Mouse (Mus musculus) liver, embryonic 13.5 days (tissue): ENCODE results near the gene Dgkq. TPM values are rescaled to one million over a fixed set of nuclear protein-coding genes. Genes with fewer than 3 reads are reported as not detected.

Experiments used
- ATAC-seq: fragments of 200-750 bp; cut with Nextera tagmentation; 2 replicates; pipeline ENCODE4 v1.8.0; 2017; ENCODE audit warnings: low read depth, mild to moderate bottlenecking, moderate number of reproducible peaks, moderate library complexity
- DNase-seq: peaks from one replicate; pipeline ENCODE4 v3.0.0; 2022
- H3K27ac ChIP-seq: fragments of 300-500 bp; sonication (generic); 2 replicates; pipeline ENCODE4 v1.5.1; 2015; ENCODE audit warnings: moderate library complexity, mild to moderate bottlenecking, inconsistent platforms
- H3K27me3 ChIP-seq: fragments of 300-500 bp; sonication (generic); 2 replicates; pipeline ENCODE4 v1.6.1; 2015; ENCODE audit warnings: mild to moderate bottlenecking, inconsistent platforms
- H3K36me3 ChIP-seq: fragments of 300-500 bp; sonication (generic); 2 replicates; pipeline ENCODE4 v1.6.1; 2015; ENCODE audit warnings: mild to moderate bottlenecking, inconsistent platforms
- H3K4me1 ChIP-seq: fragments of 300-500 bp; sonication (generic); replicated peaks from 2 replicates; pipeline ENCODE4 v1.6.1; 2015; ENCODE audit warnings: inconsistent platforms
- H3K4me2 ChIP-seq: fragments of 300-500 bp; sonication (generic); 2 replicates; pipeline ENCODE4 v1.6.1; 2015; ENCODE audit warnings: inconsistent platforms, mild to moderate bottlenecking, moderate library complexity
- H3K4me3 ChIP-seq: fragments of 300-500 bp; sonication (generic); replicated peaks from 2 replicates; pipeline ENCODE4 v1.5.1; 2015; ENCODE audit warnings: mild to moderate bottlenecking, inconsistent platforms
- H3K9ac ChIP-seq: fragments of 300-500 bp; sonication (generic); 2 replicates; pipeline ENCODE4 v1.6.1; 2015; ENCODE audit warnings: mild to moderate bottlenecking, inconsistent platforms
- H3K9me3 ChIP-seq: fragments of 300-500 bp; sonication (generic); replicated peaks from 2 replicates; pipeline ENCODE4 v1.6.1; 2016; ENCODE audit warnings: inconsistent platforms
- WGBS: fragments of 180-500 bp; shearing (Covaris S2); methylation state at CpG from one replicate; pipeline ENCODE4 v1.1.7; 2015; ENCODE audit not compliant: insufficient replicate concordance; 5-methylcytosine and 5-hydroxymethylcytosine counted together
- polyA plus RNA-seq: library from polyadenylated mRNA; unstranded; fragments of >200 nt; fragmentation: Nextera tagmentation; extraction: Ambion mirVana; gene quantifications from 2 replicates; pipeline ENCODE4 v1.2.1, GENCODE M21; 2015

Gene Dgkq
- polyA plus RNA-seq, 1 experiment from 2014 or later = 3.6 TPM

DNA sequence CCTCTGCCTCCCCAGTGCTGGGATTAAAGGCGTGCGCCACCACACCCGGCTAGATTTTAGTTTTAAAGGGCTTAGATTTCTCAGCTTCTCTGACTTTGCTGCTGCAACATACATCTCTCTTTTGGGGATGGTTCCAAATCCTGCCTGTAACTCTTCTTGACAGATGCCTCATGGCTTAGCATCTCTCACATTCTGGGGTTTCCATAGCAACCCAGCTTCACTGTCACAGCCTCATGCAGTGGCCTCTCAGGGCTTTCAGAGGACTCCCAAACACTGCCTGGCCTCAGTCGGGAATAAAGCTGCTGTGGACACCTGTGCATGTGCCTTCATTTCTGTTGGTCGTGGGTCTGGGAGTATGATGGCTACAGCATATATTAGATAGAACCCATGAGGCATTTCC is 19.6 kb upstream of the Dgkq start:
- DNase-seq = no peak
- 70% methylated on average over 5 of the region's 5 CpGs for WGBS
- peaks cover 8% of the 10 kb centered on the region; the same call in 1 of the 2 replicates for H3K27me3 ChIP-seq
- H3K27ac ChIP-seq = no peak overlapping the region
- H3K4me3 ChIP-seq = no peak overlapping the region
- H3K36me3 ChIP-seq = no peaks in the 10 kb centered on the region
- ATAC-seq = no peak
- H3K4me2 ChIP-seq = no peak overlapping the region
- H3K9ac ChIP-seq = no peak overlapping the region
- H3K4me1 ChIP-seq = peaks cover 23% of the 10 kb centered on the region
- no peaks in the 10 kb centered on the region for H3K9me3 ChIP-seq

DNA sequence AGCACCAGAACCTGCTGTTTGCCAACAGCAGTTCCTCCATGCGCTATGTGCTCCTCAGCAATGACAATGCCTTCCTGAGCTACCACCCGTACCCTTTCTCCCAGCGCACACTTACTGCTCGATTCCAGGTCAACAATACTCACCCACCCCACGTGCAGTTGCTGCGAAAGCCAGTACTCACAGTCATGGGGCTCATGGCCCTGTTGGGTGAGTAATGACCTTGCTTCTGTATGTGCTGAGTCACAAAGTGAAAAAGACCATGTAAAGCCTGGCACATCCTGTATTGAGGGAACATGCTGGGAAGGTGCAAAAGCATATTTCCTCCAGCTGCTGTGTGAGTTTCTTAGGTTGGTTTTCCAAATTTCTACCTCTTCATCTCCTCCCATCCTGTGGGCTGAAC is 11.4 kb upstream of the Dgkq start:
- no peak overlapping the region for H3K4me2 ChIP-seq
- WGBS = 85% methylated on average over 6 of the region's 6 CpGs
- DNase-seq (no peak), ATAC-seq (no peak)
- H3K9ac ChIP-seq = no peak overlapping the region
- H3K4me3 ChIP-seq = no peak overlapping the region
- H3K36me3 ChIP-seq = no peaks in the 10 kb centered on the region
- H3K9me3 ChIP-seq = no peaks in the 10 kb centered on the region
- no peaks in the 10 kb centered on the region for H3K27me3 ChIP-seq
- no peak overlapping the region; the same call in 1 of the 2 replicates for H3K27ac ChIP-seq
- H3K4me1 ChIP-seq = peaks cover 53% of the 10 kb centered on the region

DNA sequence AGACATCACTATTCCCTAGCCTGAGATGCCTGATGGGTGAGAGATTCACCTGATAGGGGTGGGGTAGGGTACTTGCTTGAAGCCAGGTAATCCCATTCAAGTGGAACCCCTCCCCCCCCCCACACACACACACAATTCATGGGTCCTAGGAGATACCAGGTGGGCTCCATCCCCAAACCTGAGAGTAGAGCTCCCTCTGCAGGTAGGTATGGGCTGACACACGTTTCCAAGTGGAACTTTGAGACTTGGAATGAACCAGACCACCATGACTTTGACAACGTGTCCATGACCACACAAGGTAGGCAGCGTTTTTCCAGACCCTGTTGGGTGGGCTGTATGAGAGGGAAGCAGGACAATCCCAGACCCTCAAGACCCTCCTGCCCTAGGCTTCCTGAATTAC is 10.4 kb upstream of the Dgkq start:
- Histone ChIP-seq H3K9ac (no peak overlapping the region), H3K4me3 (no peak overlapping the region), H3K4me2 (no peak overlapping the region), H3K36me3 (no peaks in the 10 kb centered on the region), H3K27ac (no peak overlapping the region), H3K27me3 (no peaks in the 10 kb centered on the region), H3K4me1 (peaks cover 63% of the 10 kb centered on the region), H3K9me3 (no peaks in the 10 kb centered on the region)
- DNase-seq = no peak
- no peak for ATAC-seq
- WGBS = 36% methylated on average over 3 of the region's 3 CpGs

DNA sequence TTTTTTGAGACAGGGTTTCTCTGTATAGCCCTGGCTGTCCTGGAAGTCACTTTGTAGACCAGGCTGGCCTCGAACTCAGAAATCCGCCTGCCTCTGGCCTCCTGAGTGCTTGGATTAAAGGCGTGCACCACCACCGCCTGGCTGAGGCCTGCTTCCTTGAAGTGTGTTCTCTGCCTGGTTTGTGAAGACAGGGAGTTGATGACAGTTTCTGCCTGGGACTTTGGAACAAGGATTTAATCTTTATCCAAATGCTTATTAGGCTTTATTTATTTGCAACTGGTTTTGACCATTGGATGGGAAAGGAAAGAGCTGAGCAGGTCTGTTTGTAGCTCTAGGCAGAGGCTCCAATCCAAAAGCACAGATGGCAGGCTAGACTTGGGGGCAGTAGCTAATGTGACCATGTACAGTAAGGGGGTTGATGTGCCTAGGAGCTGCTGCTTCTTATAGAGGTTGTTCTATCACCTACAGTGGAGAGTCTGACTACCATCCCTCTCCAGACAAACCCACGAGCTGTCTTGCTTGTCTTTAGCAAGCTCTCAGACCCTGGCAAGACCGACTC is 8.9 kb upstream of the Dgkq start:
- Histone ChIP-seq H3K27me3 (no peaks in the 10 kb centered on the region), H3K4me2 (no peak overlapping the region), H3K27ac (peak overlapping the region; percentile 96), H3K4me3 (no peak overlapping the region), H3K9ac (0 out of 2 replicates have a peak overlapping the region, but pooled peaks have one; percentile 3), H3K9me3 (no peaks in the 10 kb centered on the region), H3K36me3 (peaks cover 7% of the 10 kb centered on the region), H3K4me1 (peaks cover 75% of the 10 kb centered on the region)
- WGBS = 72% methylated on average over 6 of the region's 6 CpGs
- no peak for ATAC-seq
- no peak for DNase-seq

DNA sequence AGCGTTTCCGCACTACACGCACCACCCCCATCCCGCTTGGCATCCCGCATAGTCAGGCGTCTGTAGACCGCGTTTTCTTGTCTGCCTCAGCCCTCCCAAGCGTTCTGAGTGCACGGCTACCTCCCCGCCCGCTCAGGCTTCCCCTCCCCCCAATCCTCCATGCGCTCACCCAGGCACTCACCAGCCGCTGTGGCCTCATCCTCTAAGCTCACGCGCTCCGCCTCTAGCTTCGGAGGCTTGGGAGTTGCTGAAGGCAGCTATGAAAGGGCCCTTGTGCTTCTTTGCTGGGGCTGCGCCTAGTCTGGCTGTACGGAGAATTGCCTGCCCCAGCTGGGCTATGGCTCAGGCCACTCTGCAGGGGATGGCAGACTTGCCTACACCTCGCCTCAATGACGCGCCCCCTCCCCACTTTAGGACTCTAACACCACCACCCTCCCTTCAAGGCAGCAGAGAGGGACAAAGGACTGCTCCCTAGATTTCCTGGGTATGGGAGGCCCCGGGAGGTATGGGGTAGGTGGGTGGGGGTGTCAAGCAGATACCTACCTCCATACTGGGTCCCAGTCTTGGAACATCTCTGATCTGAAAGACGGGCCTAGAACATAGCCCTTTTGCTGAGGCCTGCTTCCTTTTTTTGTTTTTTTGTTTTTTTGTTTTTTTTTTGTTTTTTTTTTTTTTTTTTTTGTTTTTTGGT is 8.3 kb upstream of the Dgkq start:
- DNase-seq = peak; percentile 55
- Histone ChIP-seq H3K27ac (peak overlapping the region; percentile 96), H3K4me1 (peaks cover 81% of the 10 kb centered on the region), H3K4me3 (peak overlapping the region; percentile 52), H3K36me3 (peaks cover 14% of the 10 kb centered on the region), H3K9ac (peak overlapping the region; percentile 79), H3K27me3 (no peaks in the 10 kb centered on the region), H3K9me3 (no peaks in the 10 kb centered on the region), H3K4me2 (peak overlapping the region; percentile 75)
- WGBS = 9% methylated on average over 25 of the region's 25 CpGs
- ATAC-seq = peak; percentile 47

DNA sequence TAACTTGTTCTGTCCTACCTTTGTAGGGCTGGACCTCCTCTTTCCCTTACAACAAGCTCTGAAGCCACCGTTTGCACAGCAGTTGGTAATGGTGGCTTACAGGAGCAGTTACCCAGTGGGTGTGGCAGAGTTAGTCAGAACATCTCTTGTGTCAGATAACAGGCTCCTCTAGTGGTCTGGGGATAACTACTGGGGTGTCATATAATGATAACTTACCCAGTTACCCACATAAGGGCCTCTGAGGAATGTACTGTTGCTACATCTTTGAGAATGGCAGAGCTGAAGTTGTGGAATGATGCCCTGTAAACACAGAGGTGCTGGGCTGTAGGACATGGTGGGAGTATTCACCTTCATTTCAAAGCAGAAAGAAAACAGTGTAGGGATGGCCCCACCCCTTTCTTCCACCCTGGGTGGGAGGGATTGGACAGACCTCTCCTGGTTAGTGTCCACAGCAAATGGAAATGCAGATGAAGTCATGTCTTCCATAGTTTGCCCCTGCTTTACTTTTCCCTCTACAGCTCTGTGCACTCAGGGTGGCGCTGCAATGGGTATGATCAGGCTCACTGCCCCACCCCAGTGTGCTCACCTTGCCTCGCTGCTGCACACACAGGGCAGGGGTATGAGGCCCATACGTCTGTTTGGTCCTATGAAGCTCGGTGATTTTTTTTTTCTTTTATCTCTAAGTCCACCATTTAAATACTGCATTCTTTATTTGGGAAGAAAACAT is 7.5 kb upstream of the Dgkq start:
- Histone ChIP-seq H3K9ac (peak overlapping the region; percentile 79), H3K4me1 (peaks cover 88% of the 10 kb centered on the region), H3K4me3 (peak overlapping the region; percentile 52), H3K27me3 (no peaks in the 10 kb centered on the region), H3K4me2 (peak overlapping the region; percentile 75), H3K36me3 (peaks cover 22% of the 10 kb centered on the region), H3K27ac (peak overlapping the region; percentile 96), H3K9me3 (no peaks in the 10 kb centered on the region)
- ATAC-seq (peak; percentile 83), DNase-seq (peak; percentile 69)
- 4% methylated on average over 5 of the region's 5 CpGs for WGBS

DNA sequence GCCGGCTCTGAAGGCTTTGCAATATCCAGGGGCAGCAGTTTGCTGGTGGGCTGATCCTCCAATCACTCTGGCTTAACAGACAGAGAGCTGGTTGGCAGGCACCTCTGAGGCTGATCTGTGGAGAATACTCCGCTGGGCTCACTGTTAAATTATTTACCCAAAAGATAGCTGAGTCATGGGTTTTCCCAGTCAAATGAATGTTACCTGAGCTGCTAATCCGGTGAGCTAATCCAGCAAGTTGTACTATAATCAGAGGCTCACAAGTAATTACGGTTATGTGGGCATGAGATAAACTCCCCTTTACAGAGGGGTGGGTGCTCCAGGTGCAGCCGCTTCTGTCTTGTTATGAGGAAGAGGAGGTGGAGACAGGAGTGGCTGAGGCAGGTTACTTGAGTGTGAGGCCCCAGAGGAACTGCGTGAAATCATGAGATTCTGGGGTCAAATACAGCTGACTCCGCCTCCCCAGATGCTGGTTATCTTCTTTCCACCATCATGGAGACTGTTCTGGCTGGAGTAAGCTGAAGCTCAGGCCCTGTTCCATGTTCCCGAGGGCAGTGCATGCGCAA is 5.9 kb upstream of the Dgkq start, which contains the start of gene Slc26a1:
Slc26a1 (minus strand) TSS at position 319 of the 566 bp plus-strand sequence.
- peaks cover 96% of the 10 kb centered on the region for H3K4me1 ChIP-seq
- no peaks in the 10 kb centered on the region for H3K27me3 ChIP-seq
- peak within 1 kb of the TSS; percentile 75 for H3K4me2 ChIP-seq
- ATAC-seq = peak; percentile 57
- DNase-seq = peak; percentile 65
- peak within 1 kb of the TSS; percentile 79 for H3K9ac ChIP-seq
- H3K9me3 ChIP-seq = no peaks in the 10 kb centered on the region
- H3K4me3 ChIP-seq = peak within 1 kb of the TSS; percentile 60
- peaks cover 31% of the 10 kb centered on the region for H3K36me3 ChIP-seq
- peak within 1 kb of the TSS; percentile 96 for H3K27ac ChIP-seq
- 27% methylated on average over 9 of the region's 9 CpGs for WGBS

DNA sequence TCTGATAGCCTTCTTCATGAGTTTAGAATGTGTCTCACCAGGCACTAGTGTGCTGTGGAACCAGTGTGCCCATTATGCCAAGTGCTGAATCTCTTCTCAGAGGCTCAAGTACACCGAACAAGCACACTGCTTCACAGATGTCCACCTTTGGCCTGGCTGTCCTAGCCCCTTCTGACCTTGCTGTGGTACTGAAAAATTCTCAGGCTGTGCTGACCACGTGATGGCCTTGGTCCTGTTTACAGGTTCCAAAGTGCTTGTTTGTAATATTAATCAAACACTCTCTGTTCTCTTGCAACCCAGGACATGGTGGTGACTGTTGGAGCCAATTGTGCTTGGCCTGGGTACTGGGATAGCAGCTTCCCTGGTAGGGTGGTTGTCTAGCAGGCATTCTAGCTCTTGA is 5.2 kb upstream of the Dgkq start:
- H3K4me1 ChIP-seq = peaks cover 98% of the 10 kb centered on the region
- peaks cover 31% of the 10 kb centered on the region for H3K36me3 ChIP-seq
- peak overlapping the region; percentile 79 for H3K9ac ChIP-seq
- H3K4me2 ChIP-seq = peak overlapping the region; percentile 75
- DNase-seq (no peak), ATAC-seq (no peak)
- no peaks in the 10 kb centered on the region for H3K27me3 ChIP-seq
- WGBS = 61% methylated on average over 2 of the region's 2 CpGs
- H3K9me3 ChIP-seq = no peaks in the 10 kb centered on the region
- peak overlapping the region; percentile 96 for H3K27ac ChIP-seq
- H3K4me3 ChIP-seq = peak overlapping the region; percentile 60

DNA sequence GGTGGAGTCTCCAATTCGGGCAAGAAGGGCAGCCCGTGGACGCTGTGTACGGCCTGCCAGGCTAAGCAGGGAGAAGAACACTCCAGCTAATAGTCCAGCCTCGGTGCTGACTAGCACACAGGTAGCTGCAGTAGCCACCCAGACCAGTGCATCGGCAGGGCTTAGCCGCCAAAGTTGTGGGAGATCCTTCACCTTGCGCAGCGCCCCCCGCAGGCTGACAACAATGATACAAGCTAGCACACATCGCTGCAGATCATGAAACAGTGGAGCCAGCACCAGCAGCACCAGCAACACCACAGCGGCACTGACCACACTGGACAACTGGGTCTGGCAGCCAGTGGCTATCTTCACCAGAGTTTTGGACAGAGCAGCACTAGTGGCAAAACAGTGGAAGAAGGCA is 2.3 kb upstream of the Dgkq start:
- Histone ChIP-seq H3K27me3 (no peaks in the 10 kb centered on the region), H3K4me1 (peaks cover 85% of the 10 kb centered on the region), H3K36me3 (peaks cover 31% of the 10 kb centered on the region), H3K4me2 (no peak overlapping the region), H3K9me3 (no peaks in the 10 kb centered on the region), H3K27ac (peak overlapping the region; percentile 90; the same call in 1 of the 2 replicates), H3K4me3 (no peak overlapping the region), H3K9ac (0 out of 2 replicates have a peak overlapping the region, but pooled peaks have one; percentile 18)
- WGBS = 89% methylated on average over 12 of the region's 12 CpGs
- ATAC-seq (no peak), DNase-seq (no peak)

DNA sequence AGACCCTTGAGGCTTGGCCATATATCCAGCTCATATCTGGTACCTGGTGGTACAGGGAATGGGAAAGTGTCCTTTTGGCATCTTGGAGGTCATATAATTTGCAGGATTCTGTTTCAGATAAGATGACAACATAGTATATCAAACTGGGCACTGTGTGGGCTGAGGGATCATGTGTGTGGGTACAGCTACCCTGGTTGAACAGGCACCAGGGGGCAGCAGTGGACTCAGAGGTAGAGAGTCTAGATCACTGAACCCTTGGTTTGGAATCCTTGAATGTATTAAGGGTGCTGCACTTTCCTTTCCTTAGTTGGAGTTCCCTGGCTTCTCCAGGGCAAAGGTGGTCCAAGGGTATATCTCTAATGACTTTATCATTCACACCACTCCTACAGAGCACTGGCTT is 1.3 kb upstream of the Dgkq start:
- Histone ChIP-seq H3K27me3 (0 out of 2 replicates have a peak, but pooled peaks cover 5% of the 10 kb centered on the region), H3K27ac (peak overlapping the region; percentile 90; the same call in 1 of the 2 replicates), H3K9ac (peak overlapping the region; percentile 27; the same call in 1 of the 2 replicates), H3K9me3 (no peaks in the 10 kb centered on the region), H3K4me3 (no peak overlapping the region), H3K4me1 (peaks cover 75% of the 10 kb centered on the region), H3K36me3 (peaks cover 31% of the 10 kb centered on the region), H3K4me2 (no peak overlapping the region)
- peak; percentile 62 for DNase-seq
- peak; percentile 22 for ATAC-seq

DNA sequence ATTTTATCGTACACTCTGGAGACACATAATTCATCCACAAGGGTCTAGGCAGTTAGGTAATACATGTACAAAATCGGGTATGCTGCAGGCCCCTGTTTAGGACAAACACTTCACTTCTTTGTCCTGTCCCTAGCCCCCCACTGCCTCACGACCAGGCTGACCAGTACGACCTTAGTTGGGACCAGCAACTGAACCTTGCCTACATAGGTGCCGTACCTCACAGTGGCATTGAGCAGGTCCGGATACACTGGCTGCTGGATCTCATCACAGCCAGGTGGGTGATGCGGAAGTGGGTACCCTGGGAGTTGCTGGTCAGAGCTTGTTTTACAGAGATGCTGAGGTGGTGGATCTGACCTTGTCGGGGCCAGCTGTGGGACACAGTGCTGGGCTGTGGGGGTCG is 514 bp upstream of the Dgkq start:
- H3K27ac ChIP-seq = peak overlapping the region; percentile 90
- ATAC-seq = no peak
- H3K9ac ChIP-seq = peak overlapping the region; percentile 82

More for the DNA sequence above, 514 bp upstream of the Dgkq start:
- Histone ChIP-seq H3K4me1 (peaks cover 67% of the 10 kb centered on the region), H3K27me3 (peaks cover 7% of the 10 kb centered on the region), H3K4me3 (peak overlapping the region; percentile 64), H3K9me3 (no peaks in the 10 kb centered on the region), H3K4me2 (peak overlapping the region; percentile 88), H3K36me3 (peaks cover 31% of the 10 kb centered on the region)
- WGBS = 69% methylated on average over 9 of the region's 9 CpGs
- DNase-seq = no peak
